Mouse (Mus musculus): ENCODE data around the gene Krt87.

The Krt87 gene

DNA sequence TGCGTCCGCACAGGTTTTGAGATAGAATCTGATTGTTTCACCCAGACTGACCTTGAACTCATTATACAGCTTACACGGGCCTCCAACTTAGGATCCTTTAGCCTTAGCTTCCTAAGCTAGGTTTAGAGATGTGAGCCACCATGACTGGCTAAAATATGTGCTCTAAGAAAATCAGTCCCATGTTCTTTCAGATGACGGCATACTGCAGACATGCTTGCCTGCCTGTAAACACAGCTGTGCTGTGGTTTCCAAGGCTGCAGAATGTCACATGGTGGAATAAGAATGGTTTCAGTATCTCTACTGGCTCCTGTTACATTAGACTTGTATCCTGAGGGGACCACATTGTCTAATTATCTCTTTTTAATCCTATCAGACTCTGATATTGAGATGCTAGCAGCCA lies 19.7 kb downstream of the Krt87 start:
- no peak for DNase-seq (ENCODE audit: low read depth, low spot score)

DNA sequence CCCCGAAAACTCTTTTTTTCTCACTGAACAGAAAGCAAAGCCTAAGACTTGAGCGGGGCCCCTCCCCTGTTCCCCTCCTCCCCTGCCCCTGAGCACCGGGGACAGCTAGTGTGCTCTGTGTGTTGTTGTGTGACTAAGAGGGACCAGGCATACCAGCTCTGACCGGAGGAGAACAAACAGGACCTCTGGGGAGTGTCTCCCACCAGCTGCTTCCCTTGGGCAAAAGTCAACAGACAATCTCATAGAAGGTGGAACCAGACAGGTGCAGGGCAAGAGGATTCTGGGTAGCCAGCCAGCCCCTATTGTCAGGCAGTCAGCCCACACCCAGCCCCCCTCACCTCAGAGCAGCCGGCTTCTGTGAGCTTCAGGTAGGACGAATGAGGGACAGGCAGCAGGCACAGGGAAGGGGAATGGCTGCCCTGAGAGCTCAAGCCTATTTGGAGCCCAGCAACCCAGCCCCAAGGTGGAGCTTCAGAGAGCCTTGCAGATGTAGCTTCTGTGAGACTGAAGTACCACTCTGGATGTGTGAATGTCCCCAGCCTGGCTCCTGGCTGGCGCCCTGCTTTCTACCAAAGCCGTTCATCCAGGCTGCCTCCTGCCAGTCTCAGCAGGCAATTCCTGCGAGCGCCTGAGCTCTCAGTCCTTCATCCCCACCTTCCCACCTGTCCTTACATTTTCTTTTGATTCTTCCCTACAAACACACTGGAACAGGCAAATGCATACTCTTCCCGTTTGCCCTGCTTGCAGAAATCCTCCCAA lies 23.6 kb downstream of the Krt87 start:
- no peak for DNase-seq (ENCODE audit: low read depth, low spot score)

DNA sequence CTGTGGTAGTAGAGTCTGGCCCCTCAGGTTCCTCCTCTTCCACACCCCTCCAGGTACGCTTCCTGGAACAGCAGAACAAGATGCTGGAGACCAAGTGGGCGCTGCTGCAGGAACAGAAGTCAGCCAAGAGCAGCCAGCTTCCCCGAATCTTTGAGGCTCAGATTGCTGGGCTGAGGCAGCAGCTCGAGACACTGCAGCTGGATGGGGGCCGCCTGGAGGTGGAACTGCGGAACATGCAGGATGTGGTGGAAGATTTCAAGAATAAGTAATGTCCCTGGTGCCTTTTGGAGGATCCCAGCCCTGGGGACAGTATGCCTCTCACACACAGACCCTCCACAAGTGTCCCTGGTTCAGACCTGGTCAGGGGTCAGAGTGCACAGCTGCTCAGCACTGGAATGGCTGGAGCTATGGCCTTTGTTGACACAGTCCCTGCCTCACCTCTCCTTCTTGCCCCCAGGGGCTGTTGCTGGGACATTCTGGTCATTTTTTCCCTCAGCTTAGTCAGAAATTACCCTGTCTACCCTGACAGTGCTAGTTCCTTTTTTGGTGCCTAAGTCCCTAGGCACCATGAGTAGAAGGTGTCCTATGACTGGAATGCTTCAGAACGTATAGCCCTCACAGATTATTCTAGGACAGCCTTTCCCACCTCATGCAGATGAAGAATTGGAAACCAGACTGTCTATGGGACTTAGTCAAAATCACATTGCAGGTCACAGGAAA lies 24.5 kb downstream of the Krt87 start:
- DNase-seq (ENCODE audit: low read depth, low spot score), result no peak

- DNase-seq (ENCODE audit: low read depth, low spot score), result no peak
Observed at GRCm38 (mm10) chr15:101412188-101412587, 26.4 kb downstream of the Krt87 start.

GRCm38 (mm10) chr15:101410775-101411174 lies 27.8 kb downstream of the Krt87 start, which contains the start of gene Krt7:
Krt7 (plus strand) TSS chr15:101411043.
- DNase-seq (ENCODE audit: low read depth, low spot score), result no peak

GRCm38 (mm10) chr15:101398269-101398668 lies 40.3 kb downstream of the Krt87 start:
- DNase-seq (ENCODE audit: low read depth, low spot score), result no peak

- no peak for DNase-seq (ENCODE audit: low read depth, low spot score)
Observed at GRCm38 (mm10) chr15:101397683-101398082, 40.9 kb downstream of the Krt87 start.

DNA sequence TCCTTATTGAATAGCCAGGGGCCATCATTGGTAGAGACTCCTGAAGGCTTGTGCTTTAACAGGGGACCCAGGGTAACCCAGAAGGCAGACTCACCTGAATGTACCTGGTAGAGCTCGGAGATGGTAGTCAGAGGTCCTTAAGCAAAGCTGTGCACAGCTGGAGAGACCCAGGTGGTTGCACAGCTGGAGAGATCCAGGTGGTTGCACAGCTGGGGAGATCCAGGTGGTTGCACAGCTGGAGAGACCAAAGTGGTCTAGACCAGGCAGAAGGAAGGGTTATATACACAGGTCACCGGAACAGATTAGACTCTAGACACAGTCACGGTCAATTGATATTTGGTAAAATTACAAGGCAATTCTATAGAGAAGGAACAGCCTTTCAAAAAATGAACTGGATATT lies 41.7 kb downstream of the Krt87 start:
- no peak for DNase-seq (ENCODE audit: low read depth, low spot score)

DNA sequence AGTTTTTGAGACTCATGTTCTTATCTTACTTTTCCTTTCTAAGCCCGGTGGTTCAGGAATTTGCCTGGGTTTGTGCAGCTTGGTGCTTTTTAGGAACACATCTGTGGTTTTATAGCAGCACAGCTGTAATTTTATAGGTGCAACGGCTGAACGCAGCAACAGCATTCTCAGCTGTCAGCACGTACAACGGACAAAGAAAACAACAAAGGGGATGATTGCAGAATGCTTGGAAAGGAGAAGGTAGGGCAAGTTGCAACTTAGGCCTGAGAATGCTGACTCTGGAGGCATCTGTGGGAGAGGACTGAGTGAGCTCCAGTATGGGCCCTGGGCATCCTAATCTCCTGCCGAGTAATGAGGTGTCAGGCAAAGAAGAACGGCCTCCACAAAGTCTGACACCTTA lies 42.1 kb downstream of the Krt87 start:
- DNase-seq (ENCODE audit: low read depth, low spot score), result no peak

- no peak for DNase-seq (ENCODE audit: low read depth, low spot score)
Observed at GRCm38 (mm10) chr15:101394908-101395307, 43.7 kb downstream of the Krt87 start.

- DNase-seq (ENCODE audit: low read depth, low spot score), result no peak
Observed at GRCm38 (mm10) chr15:101392251-101392650, 46.4 kb downstream of the Krt87 start.

- DNase-seq (ENCODE audit: low read depth, low spot score), result no peak
Observed at GRCm38 (mm10) chr15:101390203-101390602, 48.4 kb downstream of the Krt87 start.

DNA sequence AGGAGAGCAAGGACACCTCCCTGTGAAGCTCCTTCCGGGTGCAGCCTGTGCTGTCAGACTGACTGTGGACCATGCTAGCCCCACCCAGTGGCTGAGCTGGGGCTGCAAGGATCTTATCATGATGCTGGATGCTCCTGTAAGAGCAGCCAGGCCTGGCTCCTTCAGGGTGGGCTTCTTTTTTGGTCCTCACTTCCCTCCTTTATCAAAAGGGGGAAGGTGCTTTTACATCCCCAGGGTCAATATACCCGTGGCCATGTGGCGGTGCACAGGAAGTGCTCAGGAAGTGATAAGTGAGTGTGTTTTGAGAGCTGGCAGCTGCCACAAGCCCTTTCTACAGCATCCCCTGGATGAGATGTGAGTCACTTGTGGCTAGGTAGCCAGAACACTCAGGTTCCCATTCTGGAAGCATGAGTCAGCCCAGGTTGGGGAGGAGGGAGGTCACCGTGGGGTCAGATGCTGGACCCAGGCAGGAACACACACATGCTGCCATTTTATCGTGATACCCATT lies 50.5 kb downstream of the Krt87 start:
- no peak for DNase-seq (ENCODE audit: low read depth, low spot score)

DNA sequence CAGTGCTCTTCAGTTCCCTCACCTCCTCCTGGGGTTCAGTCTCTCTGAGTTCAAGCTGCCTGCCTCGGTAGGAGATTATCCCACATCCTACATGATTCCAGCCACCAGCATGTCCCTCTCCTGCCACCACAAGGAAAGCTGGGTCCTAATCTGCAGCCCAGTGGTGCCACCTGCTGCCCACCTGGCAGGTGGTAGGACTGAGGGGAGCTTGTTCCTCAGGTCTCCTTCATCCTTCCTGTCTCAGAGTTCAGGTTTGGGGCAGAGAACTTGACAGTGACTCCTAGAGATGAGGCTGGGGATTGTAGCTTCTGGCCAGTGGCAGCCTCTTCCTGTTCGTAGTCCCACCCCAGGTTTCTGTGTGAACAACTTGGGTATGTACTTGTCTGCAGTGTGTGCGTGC lies 51.4 kb downstream of the Krt87 start:
- no peak for DNase-seq (ENCODE audit: low read depth, low spot score)

DNA sequence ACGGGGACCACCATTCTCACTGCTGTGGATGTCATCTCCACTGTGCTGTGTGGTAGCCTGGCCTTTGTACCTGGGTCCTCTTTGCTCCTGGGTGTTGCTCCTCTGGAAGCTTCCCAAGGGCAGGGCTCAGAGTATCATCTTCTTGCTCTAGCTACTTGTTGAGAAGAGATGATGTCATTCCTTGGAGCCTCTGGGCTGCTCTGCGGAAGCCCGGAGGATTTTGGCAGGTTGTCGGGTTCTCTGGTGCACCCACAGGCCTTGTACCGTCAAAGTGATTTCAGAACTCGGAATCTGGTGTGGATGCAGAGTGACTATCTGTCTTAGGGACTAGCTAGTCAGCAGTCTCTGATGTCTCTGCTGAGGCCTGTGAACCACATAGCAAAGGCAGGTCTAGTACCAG lies 53.5 kb downstream of the Krt87 start:
- DNase-seq (ENCODE audit: low read depth, low spot score), result no peak

DNA sequence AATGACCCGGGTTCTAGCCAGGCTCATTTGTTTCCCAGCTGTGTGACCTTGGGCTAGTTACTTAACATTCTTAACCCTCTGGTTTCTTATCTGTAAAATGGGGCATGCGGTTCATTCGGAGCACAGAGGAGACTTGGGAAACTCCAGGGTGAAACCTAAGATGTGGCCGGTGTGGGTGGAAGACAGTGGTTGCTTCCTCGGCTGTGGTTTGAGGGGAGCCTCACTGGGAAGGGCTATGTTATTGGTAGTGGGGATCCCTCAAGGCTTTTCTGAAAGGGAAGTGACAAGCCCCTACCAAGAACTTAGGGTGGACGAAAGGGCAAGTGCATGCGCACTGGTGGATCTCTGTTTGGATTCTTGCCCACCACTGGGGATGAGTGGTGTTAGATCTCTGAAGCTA lies 54.0 kb downstream of the Krt87 start:
- no peak for DNase-seq (ENCODE audit: low read depth, low spot score)

DNA sequence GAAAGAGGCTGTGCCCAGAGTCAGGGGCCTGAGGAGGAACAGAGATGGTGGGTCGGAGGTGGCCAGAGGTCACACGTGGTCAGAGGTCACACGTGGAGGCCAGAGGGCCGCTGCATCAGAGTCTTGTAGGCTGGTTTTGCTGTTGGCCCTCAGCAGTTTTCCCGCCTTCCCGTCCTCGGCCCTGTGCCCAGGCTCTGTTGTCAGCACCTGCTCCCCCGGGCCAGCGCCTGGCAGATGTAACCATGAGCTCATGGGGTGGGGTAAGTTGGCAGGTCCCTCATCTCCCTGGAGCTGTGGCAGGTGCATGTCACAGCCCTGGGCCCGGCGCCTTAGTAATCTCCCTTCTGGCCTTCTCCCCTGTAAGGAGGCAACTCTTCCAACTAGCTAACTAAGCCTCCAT lies 55.8 kb downstream of the Krt87 start:
- no peak for DNase-seq (ENCODE audit: low read depth, low spot score)

- DNase-seq (ENCODE audit: low read depth, low spot score), result no peak
Observed at GRCm38 (mm10) chr15:101381758-101382157, 56.8 kb downstream of the Krt87 start.

Measured in mesoderm, embryonic 11.5 days (tissue).